Mouse (Mus musculus) granulocyte monocyte progenitor cell, adult 5-6 weeks (primary cell): ENCODE results near the gene Amigo1. TPM values are rescaled to one million over a fixed set of nuclear protein-coding genes. Genes with fewer than 3 reads are reported as not detected.

Experiments
- ATAC-seq: replicated peaks from 2 replicates; pipeline ENCODE4 v1.8.0; 2016; ENCODE audit warnings: mild to moderate bottlenecking, moderate TSS enrichment, inconsistent platforms; ENCODE audit not compliant: poor library complexity, severe bottlenecking
- total RNA-seq, 2 experiments: library from RNA; stranded (forward) in 1 of 2; stranded (reverse) in 1 of 2; fragments of 200-712, 200-1000 nt in 1 of 2; fragments of >200 nt in 1 of 2; fragmentation: Nextera tagmentation in 1 of 2; gene quantifications; 2 replicates each; pipeline ENCODE4 v1.2.3; 2014 to 2017

The Amigo1 gene
- total RNA-seq, 2 experiments from 2014 or later: 1.9 to 2.0 TPM

- no peak for ATAC-seq
Measured at GRCm38 (mm10) chr3:108178756-108179715, 7.1 kb upstream of the Amigo1 start.

- no peak for ATAC-seq
Measured at GRCm38 (mm10) chr3:108180514-108180913, 5.6 kb upstream of the Amigo1 start.

- ATAC-seq: no peak
Measured at GRCm38 (mm10) chr3:108184742-108185141, 1.4 kb upstream of the Amigo1 start.

GRCm38 (mm10) chr3:108185460-108186097 lies 556 bp upstream of the Amigo1 start:
- no peak for ATAC-seq

GRCm38 (mm10) chr3:108187111-108187795 lies 1.1 kb downstream of the Amigo1 start:
- peak; percentile 45 for ATAC-seq

- ATAC-seq: no peak
Measured at GRCm38 (mm10) chr3:108188716-108189490, 2.8 kb downstream of the Amigo1 start.

GRCm38 (mm10) chr3:108189897-108190296 lies 3.8 kb downstream of the Amigo1 start:
- ATAC-seq: no peak

GRCm38 (mm10) chr3:108193686-108194085 lies 7.6 kb downstream of the Amigo1 start:
- no peak for ATAC-seq

GRCm38 (mm10) chr3:108195287-108195686 lies 9.2 kb downstream of the Amigo1 start:
- ATAC-seq: no peak

GRCm38 (mm10) chr3:108195941-108196590 lies 9.9 kb downstream of the Amigo1 start:
- ATAC-seq: no peak

- no peak for ATAC-seq
Measured at GRCm38 (mm10) chr3:108197066-108197497, 10.9 kb downstream of the Amigo1 start.

- ATAC-seq: no peak
Measured at GRCm38 (mm10) chr3:108199231-108199630, 13.1 kb downstream of the Amigo1 start.

GRCm38 (mm10) chr3:108200329-108201323 lies 14.5 kb downstream of the Amigo1 start, which contains the start of gene Cyb561d1:
TSS of gene Cyb561d1 (minus strand) at chr3:108201212.
- peak; percentile 88 for ATAC-seq

- no peak for ATAC-seq
Measured at GRCm38 (mm10) chr3:108202506-108202905, 16.4 kb downstream of the Amigo1 start.

GRCm38 (mm10) chr3:108203212-108203611 lies 17.1 kb downstream of the Amigo1 start:
- no peak for ATAC-seq

- peak; percentile 38 for ATAC-seq
Measured at GRCm38 (mm10) chr3:108203621-108204325, 17.6 kb downstream of the Amigo1 start.

- no peak for ATAC-seq
Measured at GRCm38 (mm10) chr3:108204470-108204869, 18.3 kb downstream of the Amigo1 start.

GRCm38 (mm10) chr3:108205601-108206000 lies 19.5 kb downstream of the Amigo1 start:
- ATAC-seq: no peak
